8 mouse cellular contexts compared by ENCODE assay signal in genomic region chr10:4334039-4334683, GRCm38 (mm10). TPM values are rescaled to one million over a fixed set of nuclear protein-coding genes. Genes with fewer than 3 reads are reported as not detected.
A peak's percentile ranks its signal among the peaks of the same experiment; 100 is the strongest.
DNase-seq lines count a peak whose midpoint lies in the region; ATAC-seq and TF ChIP-seq lines count a peak whose summit lies in the region.

No protein-coding gene starts in this region.

- no peaks in the 10 kb centered on the region for H3K9me3 ChIP-seq in heart, embryonic 14.5 days (ENCODE audit: control insufficient read depth, low read length)
- no peaks in the 10 kb centered on the region for H3K9me3 ChIP-seq in liver, embryonic 14.5 days (ENCODE audit: control insufficient read depth, low read length)
- H3K9me3 ChIP-seq in neural tube, embryonic 11.5 days (ENCODE audit: control insufficient read depth, low read length), result no peaks in the 10 kb centered on the region
- H3K9me3 ChIP-seq in stomach, postnatal 0 days (ENCODE audit: control insufficient read depth, low read length), result no peaks in the 10 kb centered on the region

- peaks cover 4% of the 10 kb centered on the region for H3K4me1 ChIP-seq in brown adipose tissue, adult 24 weeks (ENCODE audit: control insufficient read depth, insufficient read depth, insufficient read length, low read length)
- peaks cover 11 to 31% of the 10 kb centered on the region in 2 experiments for H3K4me1 ChIP-seq in heart, embryonic 14.5 days (ENCODE audit: control insufficient read depth in 2 of 2, insufficient read depth in 2 of 2, low read length in 2 of 2)
- peaks cover 0 to 12% of the 10 kb centered on the region in 2 experiments; a peak in 2 of 4 replicates for H3K4me1 ChIP-seq in liver, embryonic 14.5 days (replicated peaks; ENCODE audit: control insufficient read depth in 2 of 2, insufficient read depth in 2 of 2, low read length in 1 of 2)
- H3K4me1 ChIP-seq in neural tube, embryonic 11.5 days (ENCODE audit: control insufficient read depth, insufficient read depth, low read length), result peaks cover 16% of the 10 kb centered on the region
- H3K4me1 ChIP-seq in stomach, postnatal 0 days (replicated peaks; ENCODE audit: control insufficient read depth, insufficient read depth), result no peaks in the 10 kb centered on the region

- H3K36me3 ChIP-seq in heart, embryonic 14.5 days (ENCODE audit: control insufficient read depth, insufficient read depth, low read length), result no peaks in the 10 kb centered on the region
- H3K36me3 ChIP-seq in liver, embryonic 14.5 days (replicated peaks; ENCODE audit: control insufficient read depth, insufficient read depth, low read depth), result no peaks in the 10 kb centered on the region
- H3K36me3 ChIP-seq in neural tube, embryonic 11.5 days (ENCODE audit: control insufficient read depth, insufficient read depth, low read length), result no peaks in the 10 kb centered on the region
- H3K36me3 ChIP-seq in stomach, postnatal 0 days (ENCODE audit: control insufficient read depth, insufficient read depth, low read length), result no peaks in the 10 kb centered on the region

- H3K27ac ChIP-seq in brown adipose tissue, adult 24 weeks (replicated peaks; ENCODE audit: low read depth, low read length), result peak overlapping the region; percentile 81
- peak overlapping the region; percentile 69 to 78 for H3K27ac ChIP-seq in heart, embryonic 14.5 days (replicated peaks in 1 of 2; ENCODE audit: control insufficient read depth in 1 of 2, insufficient read depth in 1 of 2, low read depth in 2 of 2, low read length in 2 of 2)
- H3K27ac ChIP-seq in liver, embryonic 14.5 days, result no peak overlapping the region
- no peak overlapping the region for H3K27ac ChIP-seq in neural tube, embryonic 11.5 days (ENCODE audit: low read depth, low read length)
- peak overlapping the region; percentile 69 for H3K27ac ChIP-seq in stomach, postnatal 0 days (replicated peaks)

- DNase-seq in CD4-positive, CD25-positive, alpha-beta regulatory T cell, adult 2 months (ENCODE audit: low read depth, low spot score), result peak; percentile 81
- peak; percentile 95 for DNase-seq in kidney, postnatal 10 days
- peak; percentile 57 to 60 (median 57) for DNase-seq in liver, embryonic 14.5 days (ENCODE audit: low read depth in 3 of 3, low spot score in 3 of 3)
- peak; percentile 78 for DNase-seq in neural tube, embryonic 11.5 days (ENCODE audit: low spot score)
- DNase-seq in stomach, postnatal 0 days (ENCODE audit: low spot score), result peak; percentile 91

- peak overlapping the region; percentile 70 for H3K4me3 ChIP-seq in brown adipose tissue, adult 24 weeks (ENCODE audit: insufficient read depth, low read depth, low read length)
- peak overlapping the region; percentile 54 to 58 for H3K4me3 ChIP-seq in heart, embryonic 14.5 days (ENCODE audit: control insufficient read depth in 1 of 2, insufficient read depth in 1 of 2, low read depth in 1 of 2, low read length in 2 of 2)
- H3K4me3 ChIP-seq in liver, embryonic 14.5 days (ENCODE audit: insufficient read depth in 1 of 2, low read depth in 2 of 2, low read length in 2 of 2), result peak overlapping the region; percentile 45 to 60
- peak overlapping the region; percentile 18 for H3K4me3 ChIP-seq in neural tube, embryonic 11.5 days (ENCODE audit: low read depth, low read length)
- H3K4me3 ChIP-seq in stomach, postnatal 0 days (ENCODE audit: low read depth, low read length), result peak overlapping the region; percentile 45

- ATAC-seq in erythroid progenitor cell, adult 5-6 weeks (replicated peaks; ENCODE audit: low FRiP score, poor library complexity, severe bottlenecking), result peak; percentile 88
- ATAC-seq in heart, embryonic 14.5 days (ENCODE audit: insufficient number of reproducible peaks, insufficient read depth, low FRiP score, low read depth), result peak; percentile 93
- ATAC-seq in liver, embryonic 14.5 days (ENCODE audit: insufficient read depth), result peak; percentile 91
- peak; percentile 77 for ATAC-seq in neural tube, embryonic 11.5 days (ENCODE audit: insufficient read depth, low FRiP score, low TSS enrichment)
- ATAC-seq in stomach, postnatal 0 days (ENCODE audit: low FRiP score, low TSS enrichment), result peak; percentile 94

- WGBS in heart, embryonic 14.5 days, result 3% methylated on average over 27 of the region's 27 CpGs
- WGBS in liver, embryonic 14.5 days (ENCODE audit: insufficient replicate concordance), result 3% methylated on average over 27 of the region's 27 CpGs
- 8% methylated on average over 27 of the region's 27 CpGs for WGBS in neural tube, embryonic 11.5 days
- WGBS in stomach, postnatal 0 days, result 4% methylated on average over 27 of the region's 27 CpGs

- no peak for TF ChIP-seq CTCF in liver, embryonic 14.5 days (IDR thresholded peaks at IDR 0.05; ENCODE audit: low read depth)
- no peak for TF ChIP-seq CTCF in stomach, postnatal 0 days (IDR thresholded peaks at IDR 0.05; ENCODE audit: low read depth)

- H3K4me2 ChIP-seq in heart, embryonic 14.5 days (ENCODE audit: low read length), result peak overlapping the region; percentile 81
- peak overlapping the region; percentile 64 for H3K4me2 ChIP-seq in liver, embryonic 14.5 days (ENCODE audit: low read depth)
- H3K4me2 ChIP-seq in neural tube, embryonic 11.5 days (ENCODE audit: low read depth), result peak overlapping the region; percentile 39
- peak overlapping the region; percentile 59 for H3K4me2 ChIP-seq in stomach, postnatal 0 days (replicated peaks; ENCODE audit: low read depth)

- no peaks in the 10 kb centered on the region for H3K27me3 ChIP-seq in heart, embryonic 14.5 days (ENCODE audit: control insufficient read depth, insufficient read depth, low read length)
- no peaks in the 10 kb centered on the region for H3K27me3 ChIP-seq in liver, embryonic 14.5 days (ENCODE audit: control insufficient read depth, insufficient read depth, low read length)
- H3K27me3 ChIP-seq in neural tube, embryonic 11.5 days (ENCODE audit: control insufficient read depth, insufficient read depth, low read length), result no peaks in the 10 kb centered on the region
- no peaks in the 10 kb centered on the region for H3K27me3 ChIP-seq in stomach, postnatal 0 days (ENCODE audit: control insufficient read depth, insufficient read depth, low read length)

- no peak for TF ChIP-seq EP300 in liver, embryonic 14.5 days (IDR thresholded peaks at IDR 0.05; ENCODE audit: low read depth)
- no peak for TF ChIP-seq EP300 in stomach, postnatal 0 days (optimal IDR thresholded peaks at IDR 0.05)

- H3K9ac ChIP-seq in heart, embryonic 14.5 days (ENCODE audit: low read length), result peak overlapping the region; percentile 64
- H3K9ac ChIP-seq in liver, embryonic 14.5 days (replicated peaks), result no peak overlapping the region; the same call in 1 of the 2 replicates
- no peak overlapping the region for H3K9ac ChIP-seq in neural tube, embryonic 11.5 days (ENCODE audit: low read length)
- H3K9ac ChIP-seq in stomach, postnatal 0 days (ENCODE audit: low read length), result peak overlapping the region; percentile 60

RNA-seq across cellular contexts. Expression of gene Zbtb2, which starts 53.7 kb away (rescaled TPM):
- polyA plus RNA-seq in brown adipose tissue, adult 24 weeks (2012; ENCODE audit: insufficient read depth, insufficient read length, missing spikeins), result 3.6 and 5.0 TPM in 2 replicates
- 8.4 and 11.9 TPM in 2 replicates for total RNA-seq in erythroid progenitor cell, adult 5-6 weeks (2015; ENCODE audit: low replicate concordance)
- 5.1 and 6.7 TPM in 2 replicates for total RNA-seq in erythroid progenitor cell, adult 5-6 weeks (2017; ENCODE audit: low replicate concordance)
- 9.3 and 9.6 TPM in 2 replicates for polyA plus RNA-seq in heart, embryonic 14.5 days (2014; fragmentation: Nextera tagmentation; extraction: Ambion mirVana)
- 2.9 and 3.1 TPM in 2 replicates for polyA plus RNA-seq in liver, embryonic 14.5 days (2012; rRNA removed)
- polyA plus RNA-seq in liver, embryonic 14.5 days (2014; fragmentation: Nextera tagmentation; extraction: Ambion mirVana), result 3.0 and 4.7 TPM in 2 replicates
- 20.3 and 22.3 TPM in 2 replicates for polyA plus RNA-seq in neural tube, embryonic 11.5 days (2014; fragmentation: Nextera tagmentation; extraction: Ambion mirVana)
- polyA plus RNA-seq in stomach, postnatal 0 days (2015; fragmentation: Nextera tagmentation; extraction: Ambion mirVana), result 5.3 and 5.8 TPM in 2 replicates

Comparison
In these comparisons a context has a peak if more than half of its experiments do, and no peak if none do; other contexts are left out.
1. H3K27ac ChIP-seq: peak in brown adipose tissue, adult 24 weeks (single experiment), heart, embryonic 14.5 days (2 of 2) and stomach, postnatal 0 days (single experiment); none in liver, embryonic 14.5 days (single experiment) and neural tube, embryonic 11.5 days (single experiment).
2. H3K4me3 ChIP-seq: peak in every context shown above with its lines; median percentile 70 in brown adipose tissue, adult 24 weeks; 56 in heart, embryonic 14.5 days; 52 in liver, embryonic 14.5 days; 45 in stomach, postnatal 0 days; 18 in neural tube, embryonic 11.5 days.
3. H3K9ac ChIP-seq: peak in heart, embryonic 14.5 days (single experiment) and stomach, postnatal 0 days (single experiment); none in liver, embryonic 14.5 days (single experiment) and neural tube, embryonic 11.5 days (single experiment).
4. Peak in every context shown above with its lines, with median percentiles within 50 percentile points of each other: DNase-seq, ATAC-seq and H3K4me2 ChIP-seq.